Mouse (Mus musculus): ENCODE results near the gene 1600014C23Rik. TPM values are rescaled to one million over a fixed set of nuclear protein-coding genes. Genes with fewer than 3 reads are reported as not detected.

1600014C23Rik gene
- total RNA-seq, 2 experiments from 2014 or later = not detected

GRCm38 (mm10) chr17:45727983-45728723 is 5.5 kb downstream of the 1600014C23Rik start:
- no peak for DNase-seq (ENCODE audit: low spot score in 2 of 2)

- DNase-seq (ENCODE audit: low spot score in 2 of 2) = no peak
Observed at GRCm38 (mm10) chr17:45727481-45727880, 6.2 kb downstream of the 1600014C23Rik start.

- DNase-seq (ENCODE audit: low spot score in 2 of 2) = no peak
Observed at GRCm38 (mm10) chr17:45726249-45726648, 7.4 kb downstream of the 1600014C23Rik start.

GRCm38 (mm10) chr17:45724574-45724921 is 9.1 kb downstream of the 1600014C23Rik start:
- no peak for DNase-seq (ENCODE audit: low spot score in 2 of 2)

GRCm38 (mm10) chr17:45723732-45724573 is 9.7 kb downstream of the 1600014C23Rik start:
- peak; percentile 71 to 87 for DNase-seq (ENCODE audit: low spot score in 2 of 2)

- peak; percentile 62 to 87 for DNase-seq (ENCODE audit: low spot score in 2 of 2)
Observed at GRCm38 (mm10) chr17:45718323-45718722, 15.3 kb downstream of the 1600014C23Rik start.

- DNase-seq (ENCODE audit: low spot score in 2 of 2) = no peak
Observed at GRCm38 (mm10) chr17:45711525-45711924, 22.1 kb downstream of the 1600014C23Rik start.

GRCm38 (mm10) chr17:45710407-45710806 is 23.2 kb downstream of the 1600014C23Rik start:
- no peak for DNase-seq (ENCODE audit: low spot score in 2 of 2)

GRCm38 (mm10) chr17:45709829-45710228 is 23.8 kb downstream of the 1600014C23Rik start:
- DNase-seq (ENCODE audit: low spot score in 2 of 2) = no peak

GRCm38 (mm10) chr17:45708179-45708578 is 25.5 kb downstream of the 1600014C23Rik start:
- no peak for DNase-seq (ENCODE audit: low spot score in 2 of 2)

- DNase-seq (ENCODE audit: low spot score in 2 of 2) = no peak
Observed at GRCm38 (mm10) chr17:45707376-45707775, 26.3 kb downstream of the 1600014C23Rik start.

- DNase-seq (ENCODE audit: low spot score in 2 of 2) = no peak
Observed at GRCm38 (mm10) chr17:45706796-45707195, 26.8 kb downstream of the 1600014C23Rik start.

- no peak for DNase-seq (ENCODE audit: low spot score in 2 of 2)
Observed at GRCm38 (mm10) chr17:45703187-45703586, 30.5 kb downstream of the 1600014C23Rik start.

GRCm38 (mm10) chr17:45702254-45702653 is 31.4 kb downstream of the 1600014C23Rik start:
- DNase-seq (ENCODE audit: low spot score in 2 of 2) = no peak

- DNase-seq (ENCODE audit: low spot score in 2 of 2) = no peak
Observed at GRCm38 (mm10) chr17:45701236-45701591, 32.4 kb downstream of the 1600014C23Rik start.

GRCm38 (mm10) chr17:45700496-45701235 is 33.0 kb downstream of the 1600014C23Rik start:
- DNase-seq (ENCODE audit: low spot score in 2 of 2) = no peak

- DNase-seq (ENCODE audit: low spot score in 2 of 2) = no peak
Observed at GRCm38 (mm10) chr17:45699039-45699740, 34.5 kb downstream of the 1600014C23Rik start.

- DNase-seq (ENCODE audit: low spot score in 2 of 2) = no peak
Observed at GRCm38 (mm10) chr17:45698368-45698767, 35.3 kb downstream of the 1600014C23Rik start.

GRCm38 (mm10) chr17:45696981-45697380 is 36.7 kb downstream of the 1600014C23Rik start:
- DNase-seq (ENCODE audit: low spot score in 2 of 2) = no peak

- DNase-seq (ENCODE audit: low spot score in 2 of 2) = no peak
Observed at GRCm38 (mm10) chr17:45695227-45696120, 38.2 kb downstream of the 1600014C23Rik start.

All from layer of hippocampus, adult 18-20 months (tissue).